Mouse (Mus musculus): Measurements from ENCODE around the gene Thoc6.

The Thoc6 gene

GRCm38 (mm10) chr17:23627813-23628212, 45.9 kb downstream of the Thoc6 start:
- no peak for DNase-seq

- DNase-seq = no peak
These were observed 53.3 kb downstream of the Thoc6 start for GRCm38 (mm10) chr17:23620351-23620750.
